Mouse (Mus musculus) CH12.LX (cell line): ENCODE data around the gene Rhbg. TPM values are rescaled to one million over a fixed set of nuclear protein-coding genes. Genes with fewer than 3 reads are reported as not detected.

Source experiments
- DNase-seq: peaks from one replicate; pipeline ENCODE4 v3.0.0-alpha.2; 2013; ENCODE audit errors: extremely low read depth
- H3K27ac ChIP-seq: 2 replicates; pipeline ENCODE4 v1.5.1; 2012; ENCODE audit warnings: low read depth, mild to moderate bottlenecking, control low read depth, moderate library complexity; ENCODE audit not compliant: insufficient read depth
- H3K27me3 ChIP-seq: replicated peaks from 2 replicates; pipeline ENCODE3; 2012; ENCODE audit warnings: inconsistent platforms
- H3K36me3 ChIP-seq, 2 experiments: replicated peaks in 1 of 2; 2 replicates each; pipeline versions ENCODE3 to v1.6.1; 2012; ENCODE audit warnings: inconsistent platforms in 1 of 2, low read length in 1 of 2, mild to moderate bottlenecking in 1 of 2, mixed read lengths in 1 of 2, moderate library complexity in 1 of 2; ENCODE audit not compliant: control insufficient read depth in 1 of 2, insufficient read depth in 1 of 2
- H3K4me1 ChIP-seq, 2 experiments: 2 replicates each; pipeline ENCODE4 v1.6.1; 2012; ENCODE audit warnings: inconsistent platforms in 1 of 2, moderate library complexity in 1 of 2; ENCODE audit not compliant: insufficient read depth in 2 of 2, control insufficient read depth in 1 of 2
- H3K4me2 ChIP-seq: 2 replicates; pipeline ENCODE4 v1.6.1; 2012; ENCODE audit warnings: low read depth, mild to moderate bottlenecking, control low read depth; ENCODE audit not compliant: poor library complexity, insufficient read depth, severe bottlenecking
- H3K4me3 ChIP-seq, 3 experiments: fragments of 150-350 bp in 1 of 3; sonication (generic) in 1 of 3; replicated peaks in 1 of 3; 2 replicates each; pipeline versions ENCODE3 to v1.5.1; 2011 to 2012; ENCODE audit warnings: low read depth in 2 of 3, low read length in 2 of 3, mild to moderate bottlenecking in 2 of 3, moderate library complexity in 2 of 3, control low read depth in 1 of 3, improper control_type of control experiment in 1 of 3, inconsistent platforms in 1 of 3, mixed read lengths in 1 of 3; ENCODE audit not compliant: poor library complexity in 1 of 3
- H3K79me2 ChIP-seq: replicated peaks from 2 replicates; pipeline ENCODE4 v1.6.1; 2012; ENCODE audit warnings: mild to moderate bottlenecking, moderate library complexity; ENCODE audit not compliant: control insufficient read depth, poor library complexity, insufficient read depth, severe bottlenecking; ENCODE audit errors: extremely low read depth
- H3K9ac ChIP-seq: 2 replicates; pipeline ENCODE4 v1.6.1; 2012; ENCODE audit warnings: low read depth, mild to moderate bottlenecking, control low read depth, moderate library complexity; ENCODE audit not compliant: insufficient read depth
- H3K9me3 ChIP-seq: replicated peaks from 2 replicates; pipeline ENCODE3; 2012; ENCODE audit warnings: low read length, inconsistent platforms, mixed read lengths
- BHLHE40 ChIP-seq: IDR thresholded peaks from 2 replicates; pipeline ENCODE4 v1.6.1; 2011; ENCODE audit warnings: mild to moderate bottlenecking, low read depth, low read length, improper control_type of control experiment
- CHD1 ChIP-seq: IDR thresholded peaks from 2 replicates; pipeline ENCODE4 v1.6.1; 2012; ENCODE audit warnings: low read depth, low read length, improper control_type of control experiment, inconsistent platforms
- CHD2 ChIP-seq: IDR thresholded peaks from 2 replicates; pipeline ENCODE4 v1.6.1; 2011; ENCODE audit warnings: low read length, improper control_type of control experiment
- CTCF ChIP-seq, 2 experiments: IDR thresholded peaks in 1 of 2; conservative IDR thresholded peaks in 1 of 2; 2 replicates each; pipeline ENCODE4 v1.5.1; 2011 to 2012; ENCODE audit warnings: low read depth in 2 of 2, low read length in 2 of 2, improper control_type of control experiment in 1 of 2, inconsistent platforms in 1 of 2, mild to moderate bottlenecking in 1 of 2, moderate library complexity in 1 of 2
- EP300 ChIP-seq: IDR thresholded peaks from 2 replicates; pipeline ENCODE4 v1.6.1; 2011; ENCODE audit warnings: low read length, improper control_type of control experiment
- ETS1 ChIP-seq: conservative IDR thresholded peaks from 2 replicates; pipeline ENCODE4 v1.6.1; 2012; ENCODE audit warnings: low read depth, mild to moderate bottlenecking, inconsistent platforms, low read length, improper control_type of control experiment, moderate library complexity
- GABPA ChIP-seq: IDR thresholded peaks from 2 replicates; pipeline ENCODE4 v1.6.1; 2012; ENCODE audit warnings: low read depth, low read length, improper control_type of control experiment, inconsistent platforms; ENCODE audit not compliant: insufficient replicate concordance
- HCFC1 ChIP-seq: IDR thresholded peaks from 2 replicates; pipeline ENCODE4 v1.6.1; 2012; ENCODE audit warnings: low read depth, mild to moderate bottlenecking, inconsistent platforms, low read length, improper control_type of control experiment
- IRF4 ChIP-seq: IDR thresholded peaks from 2 replicates; pipeline ENCODE4 v1.6.1; 2014; ENCODE audit warnings: low read depth, mild to moderate bottlenecking, inconsistent platforms, low read length, improper control_type of control experiment
- JUN ChIP-seq: IDR thresholded peaks from 2 replicates; pipeline ENCODE4 v1.6.1; 2011; ENCODE audit warnings: low read depth, mild to moderate bottlenecking, low read length, improper control_type of control experiment, moderate library complexity; ENCODE audit not compliant: insufficient read depth
- JUND ChIP-seq: conservative IDR thresholded peaks from 2 replicates; pipeline ENCODE4 v1.6.1; 2011; ENCODE audit warnings: low read depth, low read length, improper control_type of control experiment
- MAFK ChIP-seq: IDR thresholded peaks from 2 replicates; pipeline ENCODE4 v1.6.1; 2011; ENCODE audit warnings: low read length, improper control_type of control experiment; ENCODE audit not compliant: insufficient replicate concordance
- MAX ChIP-seq: IDR thresholded peaks from 2 replicates; pipeline ENCODE4 v1.6.1; 2011; ENCODE audit warnings: low read length, improper control_type of control experiment
- MXI1 ChIP-seq: IDR thresholded peaks from 2 replicates; pipeline ENCODE4 v1.6.1; 2011; ENCODE audit warnings: mild to moderate bottlenecking, low read depth, low read length, improper control_type of control experiment
- NELFE ChIP-seq: IDR thresholded peaks from 2 replicates; pipeline ENCODE4 v1.6.1; 2011; ENCODE audit warnings: low read depth, low read length, improper control_type of control experiment
- NRF1 ChIP-seq: IDR thresholded peaks from 2 replicates; pipeline ENCODE4 v1.6.1; 2014; ENCODE audit warnings: low read depth, mild to moderate bottlenecking, inconsistent platforms, low read length, improper control_type of control experiment, moderate library complexity
- RCOR1 ChIP-seq: conservative IDR thresholded peaks from 2 replicates; pipeline ENCODE4 v1.6.1; 2012; ENCODE audit warnings: low read depth, mild to moderate bottlenecking, inconsistent platforms, low read length, improper control_type of control experiment
- SMC3 ChIP-seq: IDR thresholded peaks from 2 replicates; pipeline ENCODE4 v1.6.1; 2011; ENCODE audit warnings: low read depth, low read length, improper control_type of control experiment
- TBP ChIP-seq: conservative IDR thresholded peaks from 2 replicates; pipeline ENCODE4 v1.6.1; 2011; ENCODE audit warnings: low read depth, low read length, improper control_type of control experiment
- TCF12 ChIP-seq: IDR thresholded peaks from 2 replicates; pipeline ENCODE4 v1.6.1; 2014; ENCODE audit warnings: low read depth, mild to moderate bottlenecking, inconsistent platforms, low read length, improper control_type of control experiment
- UBTF ChIP-seq: IDR thresholded peaks from 2 replicates; pipeline ENCODE4 v1.6.1; 2012; ENCODE audit warnings: low read depth, mild to moderate bottlenecking, inconsistent platforms, low read length, improper control_type of control experiment, moderate library complexity
- USF1 ChIP-seq: IDR thresholded peaks from 2 replicates; pipeline ENCODE4 v1.6.1; 2014; ENCODE audit warnings: low read depth, mild to moderate bottlenecking, inconsistent platforms, low read length, improper control_type of control experiment
- USF2 ChIP-seq: conservative IDR thresholded peaks from 2 replicates; pipeline ENCODE4 v1.6.1; 2011; ENCODE audit warnings: low read depth, low read length, improper control_type of control experiment
- ZMIZ1 ChIP-seq: IDR thresholded peaks from 2 replicates; pipeline ENCODE4 v1.6.1; 2012; ENCODE audit warnings: low read depth, mild to moderate bottlenecking, inconsistent platforms, low read length, improper control_type of control experiment
- ZNF384 ChIP-seq: IDR thresholded peaks from 2 replicates; pipeline ENCODE4 v1.6.1; 2012; ENCODE audit warnings: low read depth, low read length, improper control_type of control experiment, inconsistent platforms
- dilution Hi-C: fragments of 300-500 bp; cut with MboI; formaldehyde crosslinking; loops from 2 replicates; pipeline ENCODE4 v1.14.3; 2020; ENCODE audit warnings: low sequenced_read_pairs; ENCODE audit not compliant: extremely low pct_unique_long_range_greater_than_20kb, extremely low pct_ligation_motif_present
- in situ Hi-C: fragments of 300-500 bp; cut with MboI; formaldehyde crosslinking; loops from 3 replicates; pipeline ENCODE4 v1.14.3; 2019; ENCODE audit warnings: low sequenced_read_pairs, low pct_ligation_motif_present, low pct_unique_long_range_greater_than_20kb, mixed read lengths
- polyA plus RNA-seq: library from polyadenylated mRNA; unstranded; fragments of >175 nt; gene quantifications from 2 replicates; pipeline ENCODE4 v1.2.1, GENCODE M21; 2012; ENCODE audit warnings: low read depth; ENCODE audit not compliant: insufficient read length
- total RNA-seq, 2 experiments: library from RNA; depleted of rRNA; stranded (reverse); fragments of 300-350 nt in 1 of 2; fragments of >200 nt in 1 of 2; gene quantifications; 2 replicates each; pipeline ENCODE4 v1.2.3; 2012 to 2014

The Rhbg gene
- total and polyA plus RNA-seq, 3 experiments: 0.08 TPM; not detected in 2

- no peaks in the 10 kb centered on the region for H3K36me3 ChIP-seq
- in situ Hi-C loops: no loop called here
- no peaks in the 10 kb centered on the region for H3K4me1 ChIP-seq
- TF ChIP-seq GABPA (no peak), ETS1 (no peak), MXI1 (no peak)
- TF ChIP-seq, all 38 proteins: peak for 0
- no peak overlapping the region for H3K4me2 ChIP-seq
- no peaks in the 10 kb centered on the region for H3K79me2 ChIP-seq
- DNase-seq: no peak
- peaks cover 95% of the 10 kb centered on the region for H3K27me3 ChIP-seq
- H3K27ac ChIP-seq: no peak overlapping the region
- H3K9me3 ChIP-seq: peaks cover 7% of the 10 kb centered on the region
- H3K4me3 ChIP-seq: no peak overlapping the region
- no peak overlapping the region for H3K9ac ChIP-seq
- dilution Hi-C loops: no loop called here
Observed at GRCm38 (mm10) chr3:88203456-88203855, 51.1 kb downstream of the Rhbg start.

- in situ Hi-C loops: no loop called here
- TF ChIP-seq USF1 (no peak), GABPA (no peak), CTCF (conservative IDR thresholded peaks at IDR 0.05 in 1 of 2, IDR thresholded peaks at IDR 0.05 in 1 of 2; ENCODE audit: low read depth in 2 of 2, low read length in 2 of 2) (no peak), JUND (no peak), UBTF (no peak), TCF12 (no peak), ZNF384 (no peak), HCFC1 (no peak), CHD2 (no peak), MAFK (no peak), EP300 (no peak)
- Histone ChIP-seq H3K9me3 (peaks cover 7% of the 10 kb centered on the region), H3K27me3 (peaks cover 94% of the 10 kb centered on the region), H3K79me2 (no peaks in the 10 kb centered on the region), H3K4me2 (no peak overlapping the region), H3K27ac (no peak overlapping the region), H3K4me3 (no peak overlapping the region), H3K4me1 (no peaks in the 10 kb centered on the region), H3K9ac (no peak overlapping the region), H3K36me3 (no peaks in the 10 kb centered on the region)
- dilution Hi-C loops: no loop called here
- DNase-seq: no peak
Observed at GRCm38 (mm10) chr3:88202986-88203385, 51.5 kb downstream of the Rhbg start.

GRCm38 (mm10) chr3:88201640-88202039 lies 52.9 kb downstream of the Rhbg start:
- dilution Hi-C loops: no loop called here
- Histone ChIP-seq H3K4me3 (no peak overlapping the region), H3K4me2 (no peak overlapping the region), H3K36me3 (no peaks in the 10 kb centered on the region), H3K4me1 (no peaks in the 10 kb centered on the region), H3K27ac (no peak overlapping the region), H3K27me3 (peaks cover 92% of the 10 kb centered on the region), H3K9ac (no peak overlapping the region), H3K79me2 (no peaks in the 10 kb centered on the region), H3K9me3 (peaks cover 7% of the 10 kb centered on the region)
- DNase-seq: no peak
- in situ Hi-C loops: no loop called here
- TF ChIP-seq UBTF (no peak), TBP (no peak), BHLHE40 (no peak), NELFE (no peak), MAX (no peak), IRF4 (no peak), USF2 (no peak), ZMIZ1 (no peak), CHD2 (no peak), CHD1 (no peak), TCF12 (no peak), SMC3 (no peak), HCFC1 (no peak), JUN (no peak), GABPA (no peak), RCOR1 (no peak), JUND (no peak), MXI1 (no peak), NRF1 (no peak)
